Mouse (Mus musculus) liver, postnatal 0 days (tissue): ENCODE data around the gene Cinp. TPM values are rescaled to one million over a fixed set of nuclear protein-coding genes. Genes with fewer than 3 reads are reported as not detected.

Source experiments
- ATAC-seq: fragments of 200-750 bp; cut with Nextera tagmentation; 2 replicates; pipeline ENCODE4 v1.8.0; 2017; ENCODE audit warnings: mild to moderate bottlenecking, moderate library complexity
- DNase-seq: peaks from one replicate; pipeline ENCODE4 v3.0.0-alpha.2; 2016
- H3K27ac ChIP-seq: fragments of 300-500 bp; sonication (generic); 2 replicates; pipeline ENCODE4 v1.5.1; 2014; ENCODE audit warnings: antibody characterized with exemption, moderate library complexity, mild to moderate bottlenecking, low read depth
- H3K27me3 ChIP-seq: fragments of 300-500 bp; sonication (generic); 2 replicates; pipeline ENCODE4 v1.6.1; 2014; ENCODE audit warnings: low read length, control low read depth, mixed read lengths; ENCODE audit not compliant: insufficient read depth
- H3K36me3 ChIP-seq: fragments of 300-500 bp; sonication (generic); replicated peaks from 2 replicates; pipeline ENCODE4 v1.6.1; 2014; ENCODE audit warnings: mild to moderate bottlenecking, control low read depth, low read length, moderate library complexity, mixed read lengths; ENCODE audit not compliant: insufficient read depth
- H3K4me1 ChIP-seq: fragments of 300-500 bp; sonication (generic); 2 replicates; pipeline ENCODE4 v1.6.1; 2014; ENCODE audit warnings: antibody characterized with exemption, mild to moderate bottlenecking, control low read depth; ENCODE audit not compliant: insufficient read depth
- H3K4me2 ChIP-seq: fragments of 300-500 bp; sonication (generic); 2 replicates; pipeline ENCODE4 v1.6.1; 2014; ENCODE audit warnings: low read depth, mild to moderate bottlenecking, low read length, moderate library complexity, mixed read lengths
- H3K4me3 ChIP-seq: fragments of 300-500 bp; sonication (generic); 2 replicates; pipeline ENCODE4 v1.5.1; 2014; ENCODE audit warnings: low read depth, low read length
- H3K9ac ChIP-seq: fragments of 300-500 bp; sonication (generic); replicated peaks from 2 replicates; pipeline ENCODE4 v1.6.1; 2014; ENCODE audit warnings: mild to moderate bottlenecking, moderate library complexity
- H3K9me3 ChIP-seq: fragments of 300-500 bp; sonication (generic); 2 replicates; pipeline ENCODE4 v1.6.1; 2016; ENCODE audit warnings: mild to moderate bottlenecking, control low read depth, low read length, mixed read lengths
- CTCF ChIP-seq: sonication (generic); IDR thresholded peaks from 2 replicates; pipeline ENCODE4 v1.5.1; 2016; ENCODE audit warnings: antibody characterized with exemption, low read depth
- EP300 ChIP-seq: IDR thresholded peaks from 2 replicates; pipeline ENCODE4 v1.6.1; 2016; ENCODE audit warnings: antibody characterized with exemption, low read depth, mild to moderate bottlenecking
- WGBS: fragments of 180-500 bp; shearing (Covaris S2); extraction: QIAGEN DNeasy Blood & Tissue Kit; methylation state at CpG from one replicate; pipeline ENCODE4 v1.1.7; 2014; ENCODE audit not compliant: insufficient replicate concordance; 5-methylcytosine and 5-hydroxymethylcytosine counted together
- polyA plus RNA-seq: library from polyadenylated mRNA; unstranded; fragments of >200 nt; fragmentation: Nextera tagmentation; extraction: Ambion mirVana; gene quantifications from 2 replicates; pipeline ENCODE4 v1.2.1, GENCODE M21; 2015

The Cinp gene
- polyA plus RNA-seq, 1 experiment from 2014 or later: 34.2 TPM

GRCm38 (mm10) chr12:110846191-110846765 lies 42.7 kb downstream of the Cinp start:
- H3K27me3 ChIP-seq: no peaks in the 10 kb centered on the region
- 78% methylated on average over 6 of the region's 6 CpGs for WGBS

GRCm38 (mm10) chr12:110845131-110845880 lies 43.6 kb downstream of the Cinp start:
- peak overlapping the region; percentile 56 for H3K4me3 ChIP-seq
- no peaks in the 10 kb centered on the region for H3K27me3 ChIP-seq
- H3K4me2 ChIP-seq: peak overlapping the region; percentile 79
- no peak for TF ChIP-seq CTCF
- TF ChIP-seq EP300: 0 out of 2 replicates have a peak, but pooled peaks have one; percentile 45
- peak overlapping the region; percentile 69 for H3K9ac ChIP-seq
- peak overlapping the region; percentile 76 for H3K27ac ChIP-seq
- under 1% methylated on average over 36 of the region's 36 CpGs for WGBS
- H3K36me3 ChIP-seq: no peaks in the 10 kb centered on the region
- peaks cover 23% of the 10 kb centered on the region for H3K4me1 ChIP-seq
- no peaks in the 10 kb centered on the region for H3K9me3 ChIP-seq
- DNase-seq: peak; percentile 93
- peak; percentile 81 for ATAC-seq

More at GRCm38 (mm10) chr12:110846191-110846765, 42.7 kb downstream of the Cinp start:
- Histone ChIP-seq H3K4me1 (peaks cover 27% of the 10 kb centered on the region), H3K27ac (no peak overlapping the region), H3K4me3 (peak overlapping the region; percentile 56), H3K4me2 (peak overlapping the region; percentile 79), H3K36me3 (no peaks in the 10 kb centered on the region), H3K9me3 (no peaks in the 10 kb centered on the region), H3K9ac (peak overlapping the region; percentile 69)
- DNase-seq (no peak), ATAC-seq (no peak)
- TF ChIP-seq EP300 (no peak), CTCF (no peak)

GRCm38 (mm10) chr12:110844227-110845130 lies 44.5 kb downstream of the Cinp start:
- Histone ChIP-seq H3K9ac (peak overlapping the region; percentile 69), H3K9me3 (no peaks in the 10 kb centered on the region), H3K36me3 (no peaks in the 10 kb centered on the region), H3K4me3 (peak overlapping the region; percentile 56), H3K27ac (peak overlapping the region; percentile 76), H3K4me1 (peaks cover 28% of the 10 kb centered on the region), H3K4me2 (peak overlapping the region; percentile 79), H3K27me3 (no peaks in the 10 kb centered on the region)
- ATAC-seq (peak; percentile 35), DNase-seq (peak; percentile 38)
- 1% methylated on average over 42 of the region's 42 CpGs for WGBS
- TF ChIP-seq CTCF (no peak; the same call in 1 of the 2 replicates), EP300 (no peak)

GRCm38 (mm10) chr12:110843194-110844048 lies 45.5 kb downstream of the Cinp start:
- peaks cover 28% of the 10 kb centered on the region for H3K4me1 ChIP-seq
- peak; percentile 97 for TF ChIP-seq CTCF
- no peak for TF ChIP-seq EP300
- H3K9me3 ChIP-seq: no peaks in the 10 kb centered on the region
- H3K4me2 ChIP-seq: peak overlapping the region; percentile 79
- H3K27me3 ChIP-seq: no peaks in the 10 kb centered on the region
- H3K9ac ChIP-seq: peak overlapping the region; percentile 69
- ATAC-seq (peak; percentile 50), DNase-seq (peak; percentile 90)
- no peaks in the 10 kb centered on the region for H3K36me3 ChIP-seq
- H3K27ac ChIP-seq: no peak overlapping the region
- WGBS: 16% methylated on average over 32 of the region's 32 CpGs
- H3K4me3 ChIP-seq: peak overlapping the region; percentile 56

DNA sequence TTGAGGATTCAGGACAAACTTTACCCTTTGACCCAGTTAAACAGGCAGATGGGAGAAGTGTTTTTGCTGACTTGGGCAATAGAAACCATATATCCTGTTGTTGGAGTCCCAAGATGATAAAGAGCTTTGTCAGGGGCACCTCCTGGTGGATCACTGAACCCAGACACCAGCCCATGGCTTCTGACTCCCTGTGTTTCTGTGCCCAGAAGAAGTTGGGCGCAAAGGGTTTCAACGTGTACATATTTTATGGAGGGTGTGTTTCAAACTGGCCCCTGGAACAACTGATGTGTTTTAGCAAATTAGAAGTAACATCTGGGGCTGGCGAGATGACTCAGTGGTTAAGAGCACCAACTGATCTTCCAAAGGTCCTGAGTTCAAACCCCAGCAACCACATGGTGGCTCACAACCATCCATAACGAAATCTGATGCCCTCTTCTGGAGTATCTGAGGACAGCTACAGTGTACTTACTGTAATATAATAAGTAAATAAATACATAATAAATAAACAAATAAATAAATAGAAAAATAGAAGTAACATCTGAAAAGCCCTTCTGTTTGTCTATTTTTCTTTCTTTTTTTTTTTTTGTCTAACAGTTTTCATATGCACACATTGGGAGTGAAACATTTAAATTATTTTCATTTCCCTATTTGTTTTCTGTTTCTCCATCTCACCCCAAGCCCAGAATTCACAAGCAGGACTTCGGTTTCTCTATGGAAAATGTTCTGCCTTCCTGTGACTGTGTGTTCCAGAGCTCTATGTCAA lies 47.0 kb downstream of the Cinp start:
- peaks cover 28% of the 10 kb centered on the region for H3K4me1 ChIP-seq
- H3K9ac ChIP-seq: no peak overlapping the region
- no peak overlapping the region for H3K27ac ChIP-seq
- no peaks in the 10 kb centered on the region for H3K27me3 ChIP-seq
- no peak for TF ChIP-seq EP300
- no peak for TF ChIP-seq CTCF
- DNase-seq (no peak), ATAC-seq (no peak)
- WGBS: 74% methylated on average over 5 of the region's 5 CpGs
- no peaks in the 10 kb centered on the region for H3K36me3 ChIP-seq
- no peak overlapping the region for H3K4me3 ChIP-seq
- H3K9me3 ChIP-seq: no peaks in the 10 kb centered on the region
- H3K4me2 ChIP-seq: 0 out of 2 replicates have a peak overlapping the region, but pooled peaks have one; percentile 82
